Mouse (Mus musculus): Measurements from ENCODE around the gene Txndc2.
A peak's percentile ranks its signal among the peaks of the same experiment; 100 is the strongest.
"Not testable (repeated sequence)": the region's sequence is repeated elsewhere in the genome, so short reads cannot be mapped to it uniquely, and the experiment has no call there.

Gene Txndc2

GRCm38 (mm10) chr17:65656076-65656475 lies 14.1 kb upstream of the Txndc2 start:
- DNase-seq (ENCODE audit: low spot score): no peak

GRCm38 (mm10) chr17:65655608-65656007 lies 13.6 kb upstream of the Txndc2 start:
- DNase-seq (ENCODE audit: low spot score): no peak

- no peak for DNase-seq (ENCODE audit: low spot score)
Observed at GRCm38 (mm10) chr17:65650598-65650997, 8.6 kb upstream of the Txndc2 start.

GRCm38 (mm10) chr17:65649175-65649493 lies 7.2 kb upstream of the Txndc2 start:
- no peak for DNase-seq (ENCODE audit: low spot score)

- no peak for DNase-seq (ENCODE audit: low spot score)
Observed at GRCm38 (mm10) chr17:65648371-65649174, 6.6 kb upstream of the Txndc2 start.

- DNase-seq (ENCODE audit: low spot score): no peak
Observed at GRCm38 (mm10) chr17:65647961-65648360, 6.0 kb upstream of the Txndc2 start.

GRCm38 (mm10) chr17:65647226-65647625 lies 5.3 kb upstream of the Txndc2 start:
- no peak for DNase-seq (ENCODE audit: low spot score)

- DNase-seq (ENCODE audit: low spot score): no peak
Observed at GRCm38 (mm10) chr17:65643579-65643978, 1.6 kb upstream of the Txndc2 start.

- peak; percentile 50 for DNase-seq (ENCODE audit: low spot score)
Observed at GRCm38 (mm10) chr17:65643051-65643521, 1.1 kb upstream of the Txndc2 start.

- DNase-seq (ENCODE audit: low spot score): no peak
Observed at GRCm38 (mm10) chr17:65642578-65642991, 617 bp upstream of the Txndc2 start.

GRCm38 (mm10) chr17:65639144-65639543 lies 2.8 kb downstream of the Txndc2 start:
- DNase-seq (ENCODE audit: low spot score): no peak

- no peak for DNase-seq (ENCODE audit: low spot score)
Observed at GRCm38 (mm10) chr17:65635715-65636360, 6.1 kb downstream of the Txndc2 start.

GRCm38 (mm10) chr17:65629943-65630342 lies 12.0 kb downstream of the Txndc2 start:
- no peak for DNase-seq (ENCODE audit: low spot score)

GRCm38 (mm10) chr17:65628823-65629532 lies 13.0 kb downstream of the Txndc2 start:
- not testable (repeated sequence) for DNase-seq (ENCODE audit: low spot score)

- no peak for DNase-seq (ENCODE audit: low spot score)
Observed at GRCm38 (mm10) chr17:65626301-65626700, 15.7 kb downstream of the Txndc2 start.

- DNase-seq (ENCODE audit: low spot score): no peak
Observed at GRCm38 (mm10) chr17:65625563-65625962, 16.4 kb downstream of the Txndc2 start.

- no peak for DNase-seq (ENCODE audit: low spot score)
Observed at GRCm38 (mm10) chr17:65623130-65623529, 18.8 kb downstream of the Txndc2 start.

- DNase-seq (ENCODE audit: low spot score): peak; percentile 38
Observed at GRCm38 (mm10) chr17:65618431-65618830, 23.5 kb downstream of the Txndc2 start.

- DNase-seq (ENCODE audit: low spot score): no peak
Observed at GRCm38 (mm10) chr17:65615678-65616077, 26.3 kb downstream of the Txndc2 start.

- peak; percentile 24 for DNase-seq (ENCODE audit: low spot score)
Observed at GRCm38 (mm10) chr17:65614431-65614830, 27.5 kb downstream of the Txndc2 start.

GRCm38 (mm10) chr17:65613463-65614412 lies 28.2 kb downstream of the Txndc2 start, which contains the start of gene Vapa:
Gene Vapa (minus strand): TSS chr17:65613555.
- peak; percentile 97 for DNase-seq (ENCODE audit: low spot score)

GRCm38 (mm10) chr17:65613142-65613462 lies 28.9 kb downstream of the Txndc2 start:
- no peak for DNase-seq (ENCODE audit: low spot score)
